Mouse (Mus musculus): ENCODE data around the gene Klhl21. TPM values are rescaled to one million over a fixed set of nuclear protein-coding genes. Genes with fewer than 3 reads are reported as not detected.

Klhl21 gene
- polyA plus RNA-seq, 1 experiment from 2014 or later: 5.3 TPM

DNA sequence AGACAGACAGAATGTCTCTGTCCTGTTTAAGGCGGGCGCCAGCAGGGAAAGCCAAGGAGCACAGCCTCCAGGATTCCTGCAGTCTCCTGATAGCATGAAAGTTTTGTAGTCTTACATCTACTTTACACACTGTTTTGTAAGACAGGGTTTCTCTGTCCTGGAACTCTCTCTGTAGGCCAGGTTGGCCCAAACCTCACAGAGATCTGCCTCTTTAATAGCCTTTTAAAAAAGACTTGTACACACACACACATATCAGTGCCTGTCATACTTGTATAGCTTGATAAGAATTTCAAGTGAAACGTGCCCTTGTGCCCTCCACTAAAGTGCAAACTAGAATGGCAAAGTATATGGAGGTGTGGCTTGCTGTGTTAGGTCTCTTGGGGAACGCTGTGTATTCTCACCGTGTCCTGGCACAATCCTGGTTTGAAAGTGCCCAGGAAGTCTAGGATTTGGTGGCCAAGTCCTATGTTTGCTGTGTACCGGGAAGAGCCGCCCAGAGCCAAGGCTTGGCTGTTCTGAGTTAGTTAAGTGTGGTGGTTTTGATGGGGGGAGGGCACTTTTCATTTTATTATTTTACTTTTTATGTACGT lies 2.7 kb downstream of the Klhl21 start:
- Histone ChIP-seq H3K4me3 (replicated peaks) (peak overlapping the region; percentile 71), H3K4me1 (peaks cover 40% of the 10 kb centered on the region), H3K27ac (no peak overlapping the region), H3K9ac (0 out of 2 replicates have a peak overlapping the region, but pooled peaks have one; percentile 65), H3K4me2 (peak overlapping the region; percentile 100), H3K27me3 (peaks cover 49% of the 10 kb centered on the region), H3K36me3 (replicated peaks) (peaks cover 15% of the 10 kb centered on the region), H3K9me3 (no peaks in the 10 kb centered on the region)
- WGBS: 77% methylated on average over 8 of the region's 8 CpGs
- ATAC-seq (ENCODE audit: low FRiP score): no peak

DNA sequence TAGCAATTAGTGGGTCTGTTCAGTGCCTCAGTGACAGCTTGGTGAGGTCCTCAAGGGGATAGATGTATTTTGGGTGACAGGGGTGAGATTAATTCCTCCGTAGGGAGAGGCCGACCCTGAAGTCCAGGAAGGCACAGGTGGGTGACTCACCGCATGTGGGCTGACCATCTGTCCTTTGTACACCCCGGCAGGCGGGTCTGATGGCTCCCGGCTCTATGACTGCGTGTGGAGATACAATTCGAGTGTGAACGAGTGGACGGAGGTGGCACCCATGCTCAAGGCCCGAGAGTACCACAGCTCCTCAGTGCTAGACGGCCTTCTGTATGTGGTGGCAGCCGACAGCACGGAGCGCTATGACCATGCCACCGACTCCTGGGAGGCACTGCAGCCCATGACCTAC lies 3.5 kb downstream of the Klhl21 start:
- no peak overlapping the region for H3K4me3 ChIP-seq (replicated peaks)
- H3K4me1 ChIP-seq: peaks cover 40% of the 10 kb centered on the region
- peaks cover 41% of the 10 kb centered on the region for H3K27me3 ChIP-seq
- no peak overlapping the region for H3K4me2 ChIP-seq
- no peak for ATAC-seq (ENCODE audit: low FRiP score)
- no peak overlapping the region for H3K27ac ChIP-seq
- H3K9me3 ChIP-seq: no peaks in the 10 kb centered on the region
- peaks cover 19% of the 10 kb centered on the region for H3K36me3 ChIP-seq (replicated peaks)
- WGBS: 89% methylated on average over 16 of the region's 16 CpGs
- no peak overlapping the region for H3K9ac ChIP-seq

DNA sequence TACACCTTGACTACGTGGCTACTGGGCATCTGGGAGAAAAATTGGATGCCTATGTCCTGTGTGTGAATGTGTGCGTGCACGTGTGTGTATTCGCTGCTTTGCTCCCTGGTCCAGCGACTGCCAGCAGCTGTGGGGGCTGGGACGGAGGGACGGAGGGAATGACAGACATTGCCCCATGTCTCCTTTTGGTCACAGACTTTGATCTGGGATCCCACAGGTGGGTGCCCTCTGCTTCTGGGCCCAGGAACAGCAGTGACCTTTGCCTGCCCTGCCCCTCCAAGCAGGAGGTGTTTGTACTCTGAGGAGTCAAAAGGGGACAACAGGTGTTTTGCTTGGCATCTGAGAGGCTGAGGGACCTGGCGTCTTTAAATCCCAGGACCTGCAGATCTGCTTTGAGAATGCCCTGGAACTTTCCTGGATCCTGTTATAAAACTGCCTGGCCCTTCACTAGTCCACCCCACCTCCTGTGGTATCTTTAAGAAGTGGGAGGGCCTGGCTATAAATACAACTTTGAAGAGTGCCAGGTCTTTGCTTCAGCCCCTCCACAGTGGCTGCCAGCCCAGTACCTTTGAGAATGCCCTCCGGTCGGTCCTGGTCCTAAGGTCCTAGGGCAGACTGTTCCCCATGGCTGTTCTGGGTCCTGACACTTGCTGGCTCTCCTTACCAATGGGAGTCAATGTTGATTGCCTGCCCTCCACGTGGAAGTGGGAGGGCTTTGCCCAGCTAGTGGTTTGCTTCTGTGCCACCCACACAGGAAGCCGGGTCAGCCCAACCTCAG lies 4.6 kb downstream of the Klhl21 start:
- Histone ChIP-seq H3K9me3 (no peaks in the 10 kb centered on the region), H3K27me3 (peaks cover 30% of the 10 kb centered on the region), H3K27ac (no peak overlapping the region), H3K4me2 (no peak overlapping the region), H3K4me3 (replicated peaks) (no peak overlapping the region), H3K9ac (no peak overlapping the region; the same call in 1 of the 2 replicates), H3K36me3 (replicated peaks) (peaks cover 24% of the 10 kb centered on the region), H3K4me1 (peaks cover 29% of the 10 kb centered on the region)
- 86% methylated on average over 12 of the region's 12 CpGs for WGBS
- no peak for ATAC-seq (ENCODE audit: low FRiP score)

DNA sequence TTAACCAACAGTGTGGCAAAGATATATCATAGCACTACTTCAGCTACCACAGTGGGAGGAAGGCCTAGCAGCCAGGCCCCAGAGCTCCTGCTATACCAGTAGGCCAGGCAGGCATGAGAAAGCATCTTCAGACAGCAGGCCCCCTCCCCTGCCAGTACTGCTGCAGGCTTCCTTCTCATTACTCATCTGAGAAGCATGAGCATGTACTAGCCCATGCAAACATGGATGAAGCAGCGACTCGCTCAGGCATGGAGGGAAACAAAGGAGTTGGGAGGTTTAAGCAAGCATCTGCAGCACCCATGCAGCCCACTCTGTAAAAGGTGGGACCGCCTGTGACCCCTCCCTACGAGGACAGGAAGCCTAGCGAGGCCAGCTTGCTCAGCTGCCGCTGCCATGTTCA lies 10.5 kb downstream of the Klhl21 start:
- Histone ChIP-seq H3K27ac (no peak overlapping the region), H3K27me3 (no peaks in the 10 kb centered on the region), H3K9me3 (no peaks in the 10 kb centered on the region), H3K4me2 (no peak overlapping the region), H3K4me1 (no peaks in the 10 kb centered on the region), H3K4me3 (replicated peaks) (no peak overlapping the region), H3K9ac (no peak overlapping the region), H3K36me3 (replicated peaks) (peaks cover 74% of the 10 kb centered on the region)
- WGBS: 83% methylated on average over 6 of the region's 6 CpGs
- ATAC-seq (ENCODE audit: low FRiP score): no peak

DNA sequence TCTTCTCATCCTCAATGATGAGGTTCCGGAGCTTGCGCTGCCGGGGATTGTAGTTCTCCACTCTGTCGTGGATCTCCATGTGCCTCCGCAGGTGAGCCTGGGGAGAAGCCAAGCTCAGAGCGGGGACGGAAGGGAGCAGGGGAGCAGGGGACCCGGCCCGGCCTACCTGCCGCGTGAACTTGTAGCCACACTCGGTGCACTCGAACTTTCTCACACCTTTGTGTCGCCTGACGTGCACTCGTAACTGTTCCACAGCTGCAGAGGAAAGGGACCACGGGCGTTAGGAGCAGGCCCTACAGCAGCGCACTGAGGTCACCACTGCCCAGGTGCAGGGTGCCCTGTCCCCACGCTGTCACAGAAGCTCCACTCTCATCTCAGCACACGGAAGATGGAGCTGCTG lies 11.4 kb downstream of the Klhl21 start:
- Histone ChIP-seq H3K27me3 (no peaks in the 10 kb centered on the region), H3K9ac (no peak overlapping the region), H3K4me2 (no peak overlapping the region), H3K27ac (no peak overlapping the region), H3K9me3 (no peaks in the 10 kb centered on the region), H3K4me3 (replicated peaks) (no peak overlapping the region), H3K36me3 (replicated peaks) (peaks cover 74% of the 10 kb centered on the region), H3K4me1 (peaks cover 5% of the 10 kb centered on the region)
- ATAC-seq (ENCODE audit: low FRiP score): no peak
- 92% methylated on average over 21 of the region's 21 CpGs for WGBS

DNA sequence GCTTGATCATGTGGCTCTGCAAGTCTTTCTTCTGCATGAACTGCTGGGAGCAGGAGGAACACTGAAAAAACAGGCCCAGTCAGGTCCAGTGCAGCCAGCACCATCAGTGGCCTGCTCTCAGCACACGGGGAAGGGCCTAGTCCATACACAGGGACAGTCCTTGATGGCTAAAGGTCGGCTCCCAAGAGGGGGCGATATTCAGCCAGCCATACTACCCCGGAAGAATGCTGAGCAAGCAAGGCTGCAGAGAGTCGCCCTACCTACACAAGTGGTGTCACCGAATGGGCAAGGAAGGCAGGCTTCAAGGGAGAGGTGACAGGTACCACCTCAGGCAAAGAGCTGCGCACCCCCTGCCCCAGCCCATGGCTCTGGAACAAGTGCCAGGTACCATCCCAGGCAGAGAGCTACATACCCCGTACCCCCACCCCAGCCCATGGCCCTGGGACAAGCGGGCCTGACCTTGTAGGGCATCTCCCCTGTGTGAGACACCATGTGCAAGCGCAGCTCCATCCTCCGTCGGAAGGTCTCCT lies 13.0 kb downstream of the Klhl21 start:
- Histone ChIP-seq H3K9me3 (no peaks in the 10 kb centered on the region), H3K27me3 (no peaks in the 10 kb centered on the region), H3K4me2 (no peak overlapping the region), H3K4me3 (replicated peaks) (no peak overlapping the region), H3K36me3 (replicated peaks) (peaks cover 63% of the 10 kb centered on the region), H3K4me1 (peaks cover 21% of the 10 kb centered on the region), H3K27ac (no peak overlapping the region), H3K9ac (no peak overlapping the region)
- 72% methylated on average over 12 of the region's 12 CpGs for WGBS
- ATAC-seq (ENCODE audit: low FRiP score): no peak

DNA sequence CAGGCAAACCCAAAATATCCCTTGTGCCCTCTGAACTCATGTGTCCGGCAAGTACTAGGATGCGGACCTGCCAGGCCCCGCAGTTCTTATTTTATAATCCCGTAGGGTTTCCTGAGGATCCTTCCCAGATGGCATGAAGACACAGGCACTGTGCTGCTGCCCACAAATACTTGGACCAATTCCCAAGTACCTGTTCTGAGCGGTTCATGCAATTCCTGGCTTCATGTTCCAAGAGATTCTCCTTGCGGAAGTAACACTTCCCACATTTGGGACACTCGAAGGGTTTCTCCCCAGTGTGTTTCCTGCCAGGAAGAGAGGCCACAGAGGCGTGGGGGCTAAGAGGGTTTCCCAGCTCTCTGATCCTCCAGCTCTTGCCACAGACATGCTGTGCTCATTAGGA lies 13.9 kb downstream of the Klhl21 start:
- WGBS: 94% methylated on average over 8 of the region's 8 CpGs
- Histone ChIP-seq H3K27me3 (no peaks in the 10 kb centered on the region), H3K4me1 (peaks cover 25% of the 10 kb centered on the region), H3K9ac (no peak overlapping the region), H3K27ac (no peak overlapping the region), H3K4me3 (replicated peaks) (no peak overlapping the region), H3K9me3 (no peaks in the 10 kb centered on the region), H3K36me3 (replicated peaks) (peaks cover 61% of the 10 kb centered on the region), H3K4me2 (no peak overlapping the region)
- no peak for ATAC-seq (ENCODE audit: low FRiP score)

DNA sequence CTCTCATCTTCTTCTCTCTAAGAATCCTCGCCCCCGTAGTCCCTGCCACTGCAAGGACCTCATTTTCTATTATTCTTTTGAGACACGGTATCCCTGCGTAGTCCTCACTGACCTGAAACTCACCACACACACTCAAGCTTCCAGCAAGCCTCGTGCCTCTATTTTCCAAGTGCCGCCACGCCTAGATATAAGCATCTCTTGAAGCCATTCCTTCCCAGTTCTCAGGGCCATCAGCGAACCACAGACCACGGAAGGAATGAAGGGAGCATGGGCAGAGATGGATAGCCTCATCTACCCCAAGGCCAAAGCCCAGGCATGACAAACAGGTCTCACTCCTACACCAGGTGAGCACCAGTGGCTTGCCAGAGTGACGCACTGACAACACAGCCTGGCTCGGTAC lies 15.9 kb downstream of the Klhl21 start:
- no peak overlapping the region for H3K4me2 ChIP-seq
- H3K4me3 ChIP-seq (replicated peaks): no peak overlapping the region
- H3K9ac ChIP-seq: no peak overlapping the region

DNA sequence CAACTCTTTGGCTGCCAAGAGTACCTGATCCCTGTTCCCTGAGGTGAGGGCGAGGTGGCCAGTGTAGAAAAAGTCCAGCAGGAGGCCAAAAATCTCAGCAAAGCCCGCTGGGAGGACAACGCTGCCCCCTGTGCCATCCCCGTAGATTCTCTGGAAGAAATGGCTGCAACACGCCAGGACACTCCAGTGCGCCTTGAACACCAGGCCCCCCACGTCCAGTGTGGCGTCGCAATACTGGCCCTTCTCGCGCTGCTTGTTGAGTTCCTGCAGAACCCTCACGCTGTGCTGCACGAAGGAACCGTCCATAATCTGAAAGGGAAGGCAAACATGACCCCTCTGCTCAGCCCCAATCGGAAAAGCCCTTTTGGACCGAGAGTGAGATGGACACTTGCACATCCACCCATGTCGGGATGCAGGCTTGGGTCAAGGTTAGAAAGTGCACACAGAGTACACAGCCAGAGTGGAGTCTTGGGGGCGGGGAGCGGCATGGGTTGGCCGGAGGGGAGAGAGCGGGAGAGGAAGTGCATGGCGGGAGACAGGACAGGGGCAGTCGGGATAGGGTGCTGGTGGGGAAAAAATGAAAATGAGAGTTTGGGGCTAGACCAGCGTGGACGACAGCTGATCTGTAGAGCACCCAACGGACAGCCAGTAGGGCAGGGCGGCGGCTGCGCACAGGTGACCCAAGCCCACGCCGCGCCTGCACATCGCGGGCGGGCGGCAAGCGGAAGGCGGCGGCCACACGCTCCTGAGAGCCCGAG lies 18.3 kb downstream of the Klhl21 start:
- Histone ChIP-seq H3K27ac (peak overlapping the region; percentile 61; the same call in 1 of the 2 replicates), H3K36me3 (replicated peaks) (peaks cover 21% of the 10 kb centered on the region), H3K4me1 (peaks cover 45% of the 10 kb centered on the region), H3K4me3 (replicated peaks) (peak overlapping the region; percentile 84), H3K9ac (peak overlapping the region; percentile 82), H3K27me3 (peaks cover 11% of the 10 kb centered on the region; the same call in 1 of the 2 replicates), H3K4me2 (peak overlapping the region; percentile 99), H3K9me3 (no peaks in the 10 kb centered on the region)
- WGBS: 3% methylated on average over 31 of the region's 41 CpGs
- no peak; the same call in 1 of the 2 replicates for ATAC-seq (ENCODE audit: low FRiP score)

More for the DNA sequence above, 15.9 kb downstream of the Klhl21 start:
- no peak for ATAC-seq (ENCODE audit: low FRiP score)
- Histone ChIP-seq H3K27me3 (0 out of 2 replicates have a peak, but pooled peaks cover 8% of the 10 kb centered on the region), H3K36me3 (replicated peaks) (peaks cover 45% of the 10 kb centered on the region), H3K4me1 (peaks cover 39% of the 10 kb centered on the region), H3K27ac (no peak overlapping the region), H3K9me3 (no peaks in the 10 kb centered on the region)
- 92% methylated on average over 11 of the region's 11 CpGs for WGBS

DNA sequence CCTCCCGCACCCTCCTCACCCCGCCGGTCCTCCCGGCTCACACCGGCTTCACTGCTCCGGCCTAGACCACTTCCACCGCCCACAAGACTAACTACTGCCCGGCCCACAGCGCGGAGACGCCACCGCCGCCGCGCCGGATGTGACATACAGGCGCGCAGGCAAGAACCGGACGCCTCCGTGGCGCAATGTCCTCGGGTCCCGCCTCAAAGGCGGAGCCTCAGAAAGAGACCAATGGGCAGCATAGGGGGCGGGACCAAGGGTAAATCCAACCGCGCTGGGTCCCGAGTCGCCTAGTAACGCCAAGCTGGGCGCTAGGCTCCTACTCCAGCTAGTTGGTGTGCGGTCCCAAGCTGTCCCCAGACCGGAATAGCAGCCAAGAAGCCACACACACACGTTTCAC lies 18.9 kb downstream of the Klhl21 start, which contains the start of gene Zbtb48:
Gene Zbtb48 (minus strand): TSS at position 148 of the 400 bp plus-strand sequence.
- H3K9ac ChIP-seq: peak within 1 kb of the TSS; percentile 82
- peak; percentile 98 for ATAC-seq (ENCODE audit: low FRiP score)
- H3K27ac ChIP-seq: peak within 1 kb of the TSS; percentile 61; the same call in 1 of the 2 replicates
- no peaks in the 10 kb centered on the region for H3K9me3 ChIP-seq
- peak within 1 kb of the TSS; percentile 84 for H3K4me3 ChIP-seq (replicated peaks)
- H3K36me3 ChIP-seq (replicated peaks): peaks cover 15% of the 10 kb centered on the region
- whole genome bisulfite sequencing: under 1% methylated on average over 35 of the region's 35 CpGs
- H3K27me3 ChIP-seq: peaks cover 16% of the 10 kb centered on the region; the same call in 1 of the 2 replicates
- peaks cover 45% of the 10 kb centered on the region for H3K4me1 ChIP-seq
- peak within 1 kb of the TSS; percentile 99 for H3K4me2 ChIP-seq

DNA sequence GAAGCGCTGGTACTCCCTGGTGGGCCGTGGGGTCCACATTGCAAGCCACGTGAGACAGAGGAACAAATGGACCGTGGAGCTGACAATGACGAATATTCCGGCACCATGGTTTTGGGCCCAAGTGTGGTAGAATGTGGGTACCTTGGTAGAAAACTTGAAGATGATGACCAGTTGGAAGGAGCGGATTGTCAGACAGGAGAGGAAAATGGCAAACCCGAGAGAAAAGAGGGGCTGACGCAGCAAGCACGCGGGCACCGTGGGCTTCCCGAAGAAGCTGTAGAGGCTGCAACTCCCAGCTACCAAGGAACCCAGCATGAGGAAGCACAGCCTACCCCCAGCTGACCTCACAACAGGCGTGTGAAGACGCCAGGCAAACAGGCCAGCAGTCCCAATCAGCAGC lies 19.9 kb downstream of the Klhl21 start:
- peaks cover 45% of the 10 kb centered on the region for H3K4me1 ChIP-seq

DNA sequence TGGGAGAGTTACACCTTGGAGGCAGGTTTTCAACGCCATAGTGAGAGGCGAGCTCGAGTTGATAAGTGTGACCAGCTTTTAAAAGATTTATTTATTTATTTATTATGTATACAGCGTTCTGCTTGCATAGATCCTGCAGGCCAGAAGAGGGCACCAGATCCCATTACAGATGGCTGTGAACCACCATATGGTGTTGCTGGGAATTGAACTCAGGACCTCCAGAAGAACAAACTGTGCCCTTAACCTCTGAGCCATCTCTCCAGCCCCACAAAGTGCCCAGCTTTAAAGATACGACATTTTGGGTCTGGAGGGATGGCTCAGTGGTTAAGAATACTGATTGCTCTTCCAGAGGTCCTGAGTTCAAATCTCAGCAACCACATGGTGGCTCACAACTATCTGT lies 20.5 kb downstream of the Klhl21 start:
- Histone ChIP-seq H3K4me2 (0 out of 2 replicates have a peak overlapping the region, but pooled peaks have one; percentile 99), H3K27ac (no peak overlapping the region), H3K9me3 (no peaks in the 10 kb centered on the region), H3K27me3 (peaks cover 21% of the 10 kb centered on the region; the same call in 1 of the 2 replicates), H3K36me3 (replicated peaks) (peaks cover 3% of the 10 kb centered on the region; the same call in 1 of the 2 replicates), H3K4me1 (peaks cover 45% of the 10 kb centered on the region), H3K4me3 (replicated peaks) (no peak overlapping the region), H3K9ac (no peak overlapping the region)
- ATAC-seq (ENCODE audit: low FRiP score): no peak
- 54% methylated on average over 5 of the region's 5 CpGs for WGBS

More for the DNA sequence above, 19.9 kb downstream of the Klhl21 start:
- Histone ChIP-seq H3K27me3 (peaks cover 17% of the 10 kb centered on the region; the same call in 1 of the 2 replicates), H3K4me3 (replicated peaks) (peak overlapping the region; percentile 84), H3K36me3 (replicated peaks) (peaks cover 6% of the 10 kb centered on the region; the same call in 1 of the 2 replicates), H3K27ac (no peak overlapping the region), H3K9me3 (no peaks in the 10 kb centered on the region), H3K9ac (peak overlapping the region; percentile 82; the same call in 1 of the 2 replicates), H3K4me2 (peak overlapping the region; percentile 99)
- 67% methylated on average over 15 of the region's 15 CpGs for WGBS
- ATAC-seq (ENCODE audit: low FRiP score): no peak

Measured in forebrain, embryonic 12.5 days (tissue).